Mouse (Mus musculus) cerebellum, postnatal 4 days (tissue): ENCODE measurements around the gene Zfp974.
"Not testable (repeated sequence)": the region's sequence is repeated elsewhere in the genome, so short reads cannot be mapped to it uniquely, and the experiment has no call there.

ENCODE experiments used
- DNase-seq, 2 experiments: peaks; one replicate each; pipeline ENCODE4 v3.0.0; 2022; ENCODE audit warnings: low spot score in 2 of 2, mixed read lengths in 1 of 2

Gene Zfp974

GRCm38 (mm10) chr7:27928818-27929695 lies at the start of gene Zfp974:
Zfp974 (minus strand) TSS chr7:27929460.
- peak; percentile 41 to 58 for DNase-seq

DNA sequence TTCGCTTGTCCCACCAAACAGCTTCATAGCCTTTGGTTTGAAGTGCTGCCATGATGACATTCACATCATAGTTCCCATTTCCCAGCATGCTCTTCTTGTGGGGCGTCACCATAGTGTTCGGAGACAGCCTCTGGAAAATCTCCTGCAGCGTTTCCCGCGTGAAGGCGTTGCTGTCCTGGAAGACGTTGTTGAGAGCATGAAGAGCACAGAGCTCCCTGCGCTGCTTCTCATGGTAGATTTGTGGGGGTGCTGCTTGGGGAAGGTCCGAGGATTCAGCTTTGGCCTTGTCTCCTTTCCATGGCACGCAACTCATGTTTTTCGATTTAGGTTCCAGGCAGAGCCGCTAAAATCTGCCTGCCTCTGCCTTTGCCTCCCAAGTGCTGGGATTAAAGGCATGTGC lies 20.2 kb upstream of the Zfp974 start:
- not testable (repeated sequence) for DNase-seq

DNA sequence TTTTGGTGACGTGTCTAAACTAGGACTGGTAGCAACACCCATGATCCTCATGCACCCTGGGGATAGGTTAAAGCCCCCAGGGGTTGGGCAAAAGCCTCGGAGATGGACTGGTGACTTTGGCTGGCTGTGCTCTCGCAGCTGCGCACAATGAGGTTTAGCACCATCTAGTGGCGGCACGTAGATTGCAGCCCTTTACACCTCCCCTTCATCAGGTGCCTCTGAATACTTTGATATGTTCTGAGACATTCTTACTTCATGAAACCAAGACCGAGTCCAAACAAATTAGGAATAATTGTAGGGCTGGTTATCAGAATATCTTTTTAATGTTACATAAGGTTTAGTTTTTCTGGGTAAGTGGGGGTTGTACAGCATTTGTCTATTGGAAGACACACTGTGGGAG lies 12.6 kb upstream of the Zfp974 start:
- not testable (repeated sequence) for DNase-seq

DNA sequence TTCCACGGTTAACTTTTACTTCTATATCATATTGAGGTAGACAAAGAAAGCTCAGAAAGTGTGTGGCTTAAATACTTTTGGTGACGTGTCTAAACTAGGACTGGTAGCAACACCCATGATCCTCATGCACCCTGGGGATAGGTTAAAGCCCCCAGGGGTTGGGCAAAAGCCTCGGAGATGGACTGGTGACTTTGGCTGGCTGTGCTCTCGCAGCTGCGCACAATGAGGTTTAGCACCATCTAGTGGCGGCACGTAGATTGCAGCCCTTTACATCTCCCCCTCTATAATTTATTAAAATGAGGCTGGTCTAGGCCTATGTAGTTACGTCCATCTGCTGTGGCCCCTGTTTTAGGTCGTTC lies 4.5 kb upstream of the Zfp974 start:
- not testable (repeated sequence) for DNase-seq

DNA sequence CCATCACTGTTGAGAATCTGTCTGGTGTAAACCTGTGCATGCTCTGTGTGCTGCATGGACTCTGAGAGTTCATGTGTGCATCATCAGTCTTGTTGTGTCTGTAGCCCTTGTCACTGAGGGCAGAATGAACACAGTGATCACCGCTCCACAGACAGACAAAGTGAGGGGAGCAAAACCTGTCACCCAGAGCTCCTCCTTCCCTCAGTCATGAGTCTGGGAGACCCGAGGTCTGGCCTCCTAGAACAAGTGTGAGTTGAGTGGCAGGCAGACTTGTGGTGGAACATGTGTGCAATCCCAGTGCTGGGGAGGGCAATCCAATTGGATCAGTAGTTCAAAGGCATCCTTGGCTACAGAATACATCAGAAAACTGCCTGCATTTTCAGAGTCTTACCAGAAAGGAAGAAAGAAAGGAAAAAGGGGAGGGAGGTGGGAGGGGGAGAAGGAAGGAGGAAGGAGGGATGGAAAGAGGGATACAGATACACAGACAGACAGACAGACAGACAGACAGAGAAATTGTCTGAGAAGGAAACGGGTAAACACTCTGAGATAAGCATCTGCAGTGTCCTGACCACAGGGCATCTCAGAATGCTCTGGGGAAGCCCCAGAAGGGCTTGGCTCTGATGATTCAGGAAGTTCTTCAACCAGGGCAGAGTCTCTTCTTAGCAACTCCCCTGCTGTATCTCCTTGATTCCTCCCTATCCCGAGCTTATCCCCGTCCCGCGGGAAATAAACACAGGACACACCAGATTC lies 4.0 kb upstream of the Zfp974 start:
- DNase-seq: no peak

DNA sequence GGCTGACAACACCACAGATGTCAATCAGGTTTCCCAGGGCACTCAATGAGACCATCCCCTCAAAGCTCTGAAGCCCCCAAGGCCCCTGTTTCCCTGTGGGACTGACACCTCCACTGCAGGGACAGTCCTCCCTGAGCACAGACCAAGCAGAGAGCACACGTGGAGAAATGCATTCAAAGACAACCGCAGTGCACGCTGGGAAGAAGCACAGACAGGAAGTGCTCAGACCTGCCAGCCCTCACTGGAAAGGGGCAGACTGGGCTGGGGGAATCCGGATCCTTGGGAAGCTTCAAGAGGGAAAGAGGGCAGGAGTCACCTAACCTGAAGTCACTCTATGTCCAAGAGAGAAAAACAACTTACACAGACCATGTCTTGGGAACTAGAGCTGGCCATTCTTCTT lies 2.2 kb downstream of the Zfp974 start:
- not testable (repeated sequence) for DNase-seq

GRCm38 (mm10) chr7:27910952-27911351 lies 18.3 kb downstream of the Zfp974 start:
- DNase-seq: not testable (repeated sequence)

GRCm38 (mm10) chr7:27905061-27905848 lies 24.0 kb downstream of the Zfp974 start:
- no peak for DNase-seq

DNA sequence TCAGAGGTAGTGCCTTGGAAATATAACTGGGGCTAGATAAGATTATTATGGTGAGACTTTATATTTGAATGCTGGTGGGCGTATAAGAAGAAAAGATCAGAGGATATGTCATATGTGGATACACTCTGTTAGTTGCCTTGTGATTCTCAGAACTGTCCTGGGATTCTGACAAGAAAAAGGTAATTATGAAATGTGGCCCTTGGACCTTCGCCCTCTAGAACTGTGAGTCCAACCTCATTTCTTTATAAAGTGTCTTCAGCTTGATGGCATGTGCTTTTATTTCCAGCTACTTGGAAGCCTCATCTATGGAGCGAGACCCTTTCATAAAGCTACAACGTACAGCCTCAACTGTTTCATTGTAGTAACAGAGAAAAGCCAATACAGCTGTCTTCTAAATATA lies 28.7 kb downstream of the Zfp974 start:
- no peak for DNase-seq

GRCm38 (mm10) chr7:27881721-27882120 lies 47.5 kb downstream of the Zfp974 start:
- DNase-seq: no peak

DNA sequence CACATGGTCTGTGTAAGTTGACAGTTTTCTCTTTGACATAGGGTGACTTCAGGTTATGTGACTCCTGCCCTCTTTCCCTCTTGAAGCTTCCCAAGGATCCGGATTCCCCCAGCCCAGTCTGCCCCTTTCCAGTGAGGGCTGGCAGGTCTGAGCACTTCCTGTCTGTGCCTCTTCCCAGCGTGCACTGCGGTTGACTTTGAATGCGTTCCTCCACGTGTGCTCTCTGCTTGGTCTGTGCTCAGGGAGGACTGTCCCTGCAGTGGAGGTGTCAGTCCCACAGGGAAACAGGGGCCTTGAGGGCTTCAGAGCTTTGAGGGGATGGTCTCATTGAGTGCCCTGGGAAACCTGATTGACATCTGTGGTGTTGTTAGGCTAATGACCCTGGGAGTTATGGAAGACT lies 66.7 kb downstream of the Zfp974 start:
- not testable (repeated sequence) for DNase-seq

GRCm38 (mm10) chr7:27860396-27861235 lies 68.6 kb downstream of the Zfp974 start:
- peak in 1 of 2 experiments; percentile 34 for DNase-seq

- no peak for DNase-seq
These were observed 69.7 kb downstream of the Zfp974 start for GRCm38 (mm10) chr7:27859301-27860251.
